Mouse (Mus musculus) E14TG2a.4 (cell line): ENCODE measurements around the gene Mrpl47.

Experiments
- H3K27me3 ChIP-seq: 2 replicates; pipeline ENCODE4 v1.6.1; 2014; ENCODE audit warnings: low read length, control low read depth; ENCODE audit not compliant: insufficient read depth
- H3K36me3 ChIP-seq: 2 replicates; pipeline ENCODE4 v1.6.1; 2014; ENCODE audit warnings: low read length, control low read depth; ENCODE audit not compliant: insufficient read depth
- H3K4me1 ChIP-seq: replicated peaks from 2 replicates; pipeline ENCODE4 v1.6.1; 2014; ENCODE audit warnings: low read depth, low read length, control low read depth
- H3K4me3 ChIP-seq: replicated peaks from 2 replicates; pipeline ENCODE4 v1.5.1; 2014; ENCODE audit warnings: mild to moderate bottlenecking, low read length
- H3K9me3 ChIP-seq: 2 replicates; pipeline ENCODE4 v1.6.1; 2014; ENCODE audit warnings: low read length, control low read depth
- CTCF ChIP-seq: conservative IDR thresholded peaks from 2 replicates; pipeline ENCODE4 v1.5.1; 2014; ENCODE audit warnings: low read length
- NANOG ChIP-seq: IDR thresholded peaks from 2 replicates; pipeline ENCODE4 v1.6.1; 2014; ENCODE audit warnings: borderline replicate concordance, low read length, mixed read lengths
- POU5F1 ChIP-seq: IDR thresholded peaks from 2 replicates; pipeline ENCODE4 v1.6.1; 2014; ENCODE audit warnings: low read length, borderline replicate concordance

The Mrpl47 gene

GRCm38 (mm10) chr3:32684631-32685030 is 52.8 kb downstream of the Mrpl47 start:
- no peaks in the 10 kb centered on the region; the same call in 1 of the 2 replicates for H3K27me3 ChIP-seq
- H3K4me3 ChIP-seq, result no peak overlapping the region
- H3K36me3 ChIP-seq, result no peaks in the 10 kb centered on the region
- H3K9me3 ChIP-seq, result peaks cover 6% of the 10 kb centered on the region; the same call in 1 of the 2 replicates
- H3K4me1 ChIP-seq, result no peaks in the 10 kb centered on the region
- TF ChIP-seq NANOG (no peak), POU5F1 (no peak), CTCF (no peak)

- Histone ChIP-seq H3K4me3 (no peak overlapping the region), H3K27me3 (no peaks in the 10 kb centered on the region; the same call in 1 of the 2 replicates), H3K9me3 (peaks cover 6% of the 10 kb centered on the region; the same call in 1 of the 2 replicates), H3K36me3 (no peaks in the 10 kb centered on the region), H3K4me1 (no peaks in the 10 kb centered on the region)
- TF ChIP-seq CTCF (no peak), POU5F1 (no peak), NANOG (no peak)
Observed at GRCm38 (mm10) chr3:32682910-32683531, 54.4 kb downstream of the Mrpl47 start.

- H3K4me3 ChIP-seq, result no peak overlapping the region
- no peaks in the 10 kb centered on the region for H3K27me3 ChIP-seq
- TF ChIP-seq CTCF (no peak), NANOG (no peak), POU5F1 (no peak)
- H3K36me3 ChIP-seq, result no peaks in the 10 kb centered on the region
- no peaks in the 10 kb centered on the region for H3K4me1 ChIP-seq
- H3K9me3 ChIP-seq, result peaks cover 18% of the 10 kb centered on the region
Observed at GRCm38 (mm10) chr3:32676393-32676792, 61.0 kb downstream of the Mrpl47 start.
